Mouse (Mus musculus): ENCODE results near the gene Magi2.

Magi2 gene

GRCm38 (mm10) chr5:20074101-20074500 is 847.3 kb downstream of the Magi2 start:
- DNase-seq (ENCODE audit: low spot score in 2 of 2) = no peak

- DNase-seq (ENCODE audit: low spot score in 2 of 2) = no peak
These were observed 848.0 kb downstream of the Magi2 start for GRCm38 (mm10) chr5:20074867-20075266.

- no peak for DNase-seq (ENCODE audit: low spot score in 2 of 2)
These were observed 852.1 kb downstream of the Magi2 start for GRCm38 (mm10) chr5:20078931-20079330.

GRCm38 (mm10) chr5:20080605-20081309 is 853.9 kb downstream of the Magi2 start:
- DNase-seq (ENCODE audit: low spot score in 2 of 2) = no peak

- no peak for DNase-seq (ENCODE audit: low spot score in 2 of 2)
These were observed 855.5 kb downstream of the Magi2 start for GRCm38 (mm10) chr5:20082368-20082767.

- peak in 1 of 2 experiments; percentile 41 for DNase-seq (ENCODE audit: low spot score in 2 of 2)
These were observed 860.2 kb downstream of the Magi2 start for GRCm38 (mm10) chr5:20087083-20087482.

- no peak for DNase-seq (ENCODE audit: low spot score in 2 of 2)
These were observed 877.0 kb downstream of the Magi2 start for GRCm38 (mm10) chr5:20103869-20104268.

- DNase-seq (ENCODE audit: low spot score in 2 of 2) = no peak
These were observed 877.7 kb downstream of the Magi2 start for GRCm38 (mm10) chr5:20104496-20104895.

- peak in 1 of 2 experiments; percentile 65 for DNase-seq (ENCODE audit: low spot score in 2 of 2)
These were observed 882.7 kb downstream of the Magi2 start for GRCm38 (mm10) chr5:20109496-20109895.

- DNase-seq (ENCODE audit: low spot score in 2 of 2) = no peak
These were observed 890.3 kb downstream of the Magi2 start for GRCm38 (mm10) chr5:20117156-20117555.

GRCm38 (mm10) chr5:20140235-20140634 is 913.4 kb downstream of the Magi2 start:
- no peak for DNase-seq (ENCODE audit: low spot score in 2 of 2)

GRCm38 (mm10) chr5:20140662-20141444 is 914.0 kb downstream of the Magi2 start:
- DNase-seq (ENCODE audit: low spot score in 2 of 2) = peak in 1 of 2 experiments; percentile 36

GRCm38 (mm10) chr5:20153359-20154125 is 926.7 kb downstream of the Magi2 start:
- no peak for DNase-seq (ENCODE audit: low spot score in 2 of 2)

GRCm38 (mm10) chr5:20196765-20197164 is 969.9 kb downstream of the Magi2 start:
- no peak for DNase-seq (ENCODE audit: low spot score in 2 of 2)

GRCm38 (mm10) chr5:20197395-20197794 is 970.6 kb downstream of the Magi2 start:
- no peak for DNase-seq (ENCODE audit: low spot score in 2 of 2)

GRCm38 (mm10) chr5:20201348-20201747 is 974.5 kb downstream of the Magi2 start:
- DNase-seq (ENCODE audit: low spot score in 2 of 2) = no peak

GRCm38 (mm10) chr5:20208110-20208509 is 981.3 kb downstream of the Magi2 start:
- DNase-seq (ENCODE audit: low spot score in 2 of 2) = no peak

- no peak for DNase-seq (ENCODE audit: low spot score in 2 of 2)
These were observed 986.5 kb downstream of the Magi2 start for GRCm38 (mm10) chr5:20213299-20213698.

- no peak for DNase-seq (ENCODE audit: low spot score in 2 of 2)
These were observed 999.8 kb downstream of the Magi2 start for GRCm38 (mm10) chr5:20226471-20227210.

- DNase-seq (ENCODE audit: low spot score in 2 of 2) = peak in 1 of 2 experiments; percentile 46
These were observed 1001.3 kb downstream of the Magi2 start for GRCm38 (mm10) chr5:20227912-20228762.

- no peak for DNase-seq (ENCODE audit: low spot score in 2 of 2)
These were observed 1005.1 kb downstream of the Magi2 start for GRCm38 (mm10) chr5:20231908-20232307.

Data from left cerebral cortex, adult 9 months (tissue).